Mouse (Mus musculus) midbrain, embryonic 13.5 days (tissue): Measurements from ENCODE around the gene Nsfl1c. TPM values are rescaled to one million over a fixed set of nuclear protein-coding genes. Genes with fewer than 3 reads are reported as not detected.
"Not testable (repeated sequence)": the region's sequence is repeated elsewhere in the genome, so short reads cannot be mapped to it uniquely, and the experiment has no call there.

Source experiments
- ATAC-seq: fragments of 200-750 bp; cut with Nextera tagmentation; 2 replicates; pipeline ENCODE4 v1.8.0; 2017; ENCODE audit warnings: mild to moderate bottlenecking, moderate TSS enrichment, moderate library complexity
- H3K27ac ChIP-seq: fragments of 300-500 bp; sonication (generic); 2 replicates; pipeline ENCODE4 v1.5.1; 2015; ENCODE audit warnings: inconsistent platforms, mild to moderate bottlenecking, moderate library complexity
- H3K27me3 ChIP-seq: fragments of 300-500 bp; sonication (generic); 2 replicates; pipeline ENCODE4 v1.6.1; 2015; ENCODE audit warnings: mild to moderate bottlenecking, inconsistent platforms
- H3K36me3 ChIP-seq: fragments of 300-500 bp; sonication (generic); 2 replicates; pipeline ENCODE4 v1.6.1; 2015; ENCODE audit warnings: mild to moderate bottlenecking, inconsistent platforms
- H3K4me1 ChIP-seq: fragments of 300-500 bp; sonication (generic); replicated peaks from 2 replicates; pipeline ENCODE4 v1.6.1; 2015; ENCODE audit warnings: inconsistent platforms
- H3K4me2 ChIP-seq: fragments of 300-500 bp; sonication (generic); replicated peaks from 2 replicates; pipeline ENCODE4 v1.6.1; 2015; ENCODE audit warnings: moderate library complexity, mild to moderate bottlenecking, inconsistent platforms
- H3K4me3 ChIP-seq: fragments of 300-500 bp; sonication (generic); replicated peaks from 2 replicates; pipeline ENCODE4 v1.5.1; 2015; ENCODE audit warnings: mild to moderate bottlenecking, inconsistent platforms
- H3K9ac ChIP-seq: fragments of 300-500 bp; sonication (generic); replicated peaks from 2 replicates; pipeline ENCODE4 v1.6.1; 2015; ENCODE audit warnings: mild to moderate bottlenecking, inconsistent platforms
- H3K9me3 ChIP-seq: fragments of 300-500 bp; sonication (generic); 2 replicates; pipeline ENCODE4 v1.6.1; 2016; ENCODE audit warnings: mild to moderate bottlenecking, inconsistent platforms
- WGBS: fragments of 180-500 bp; shearing (Covaris S2); methylation state at CpG from one replicate; pipeline ENCODE4 v1.1.7; 2015; 5-methylcytosine and 5-hydroxymethylcytosine counted together
- polyA plus RNA-seq: library from polyadenylated mRNA; unstranded; fragments of >200 nt; fragmentation: Nextera tagmentation; extraction: Ambion mirVana; gene quantifications from 2 replicates; pipeline ENCODE4 v1.2.1, GENCODE M21; 2015

Nsfl1c gene
- 292 and 298 TPM in 2 replicates for polyA plus RNA-seq

- WGBS = under 1% methylated on average over 67 of the region's 73 CpGs
- H3K9ac ChIP-seq = peak within 1 kb of the TSS; percentile 96
- peak; percentile 100 for ATAC-seq
- H3K27me3 ChIP-seq = no peaks in the 10 kb centered on the region
- H3K4me3 ChIP-seq = peak within 1 kb of the TSS; percentile 97
- H3K4me1 ChIP-seq = peaks cover 33% of the 10 kb centered on the region
- H3K9me3 ChIP-seq = no peaks in the 10 kb centered on the region
- H3K27ac ChIP-seq = peak within 1 kb of the TSS; percentile 58; the same call in 1 of the 2 replicates
- peaks cover 20% of the 10 kb centered on the region for H3K36me3 ChIP-seq
- peak within 1 kb of the TSS; percentile 86 for H3K4me2 ChIP-seq
Measured at GRCm38 (mm10) chr2:151494035-151494803, at the start of gene Nsfl1c. TSS of gene Nsfl1c (plus strand) at chr2:151494182.

GRCm38 (mm10) chr2:151476053-151476452 lies 17.9 kb upstream of the Nsfl1c start, which contains the start of gene 4921509C19Rik:
TSS of gene 4921509C19Rik (minus strand) at chr2:151476153.
- H3K4me2 ChIP-seq = not testable (repeated sequence)
- 82% methylated on average over 5 of the region's 5 CpGs for WGBS

GRCm38 (mm10) chr2:151486496-151486895 lies 7.5 kb upstream of the Nsfl1c start:
- H3K4me2 ChIP-seq = no peak overlapping the region
- no peaks in the 10 kb centered on the region for H3K9me3 ChIP-seq

More at GRCm38 (mm10) chr2:151476053-151476452, 17.9 kb upstream of the Nsfl1c start, which contains the start of gene 4921509C19Rik:
- not testable (repeated sequence) for H3K27me3 ChIP-seq, H3K27ac ChIP-seq, H3K9ac ChIP-seq, H3K36me3 ChIP-seq, H3K9me3 ChIP-seq, H3K4me3 ChIP-seq, ATAC-seq, H3K4me1 ChIP-seq

GRCm38 (mm10) chr2:151498358-151498757 lies 4.4 kb downstream of the Nsfl1c start:
- Histone ChIP-seq H3K36me3 (peaks cover 50% of the 10 kb centered on the region), H3K27me3 (no peaks in the 10 kb centered on the region), H3K9ac (no peak overlapping the region), H3K4me2 (no peak overlapping the region), H3K4me3 (no peak overlapping the region), H3K27ac (no peak overlapping the region), H3K4me1 (peaks cover 33% of the 10 kb centered on the region), H3K9me3 (no peaks in the 10 kb centered on the region)
- 48% methylated on average over 3 of the region's 3 CpGs for WGBS
- no peak for ATAC-seq

More at GRCm38 (mm10) chr2:151486496-151486895, 7.5 kb upstream of the Nsfl1c start:
- Histone ChIP-seq H3K36me3 (no peaks in the 10 kb centered on the region), H3K4me3 (no peak overlapping the region), H3K27me3 (no peaks in the 10 kb centered on the region), H3K4me1 (no peaks in the 10 kb centered on the region), H3K27ac (no peak overlapping the region), H3K9ac (no peak overlapping the region)
- no peak for ATAC-seq

GRCm38 (mm10) chr2:151500442-151501007 lies 6.5 kb downstream of the Nsfl1c start:
- Histone ChIP-seq H3K9me3 (no peaks in the 10 kb centered on the region), H3K36me3 (peaks cover 68% of the 10 kb centered on the region), H3K27me3 (no peaks in the 10 kb centered on the region), H3K9ac (no peak overlapping the region), H3K4me1 (peaks cover 23% of the 10 kb centered on the region), H3K27ac (no peak overlapping the region), H3K4me3 (no peak overlapping the region), H3K4me2 (no peak overlapping the region)
- no peak for ATAC-seq
- 98% methylated on average over 6 of the region's 6 CpGs for WGBS

- no peak for ATAC-seq
- H3K36me3 ChIP-seq = peaks cover 83% of the 10 kb centered on the region
- 88% methylated on average over 4 of the region's 4 CpGs for WGBS
- no peaks in the 10 kb centered on the region for H3K27me3 ChIP-seq
- H3K4me1 ChIP-seq = no peaks in the 10 kb centered on the region
- H3K9ac ChIP-seq = no peak overlapping the region
- no peak overlapping the region for H3K27ac ChIP-seq
- H3K4me2 ChIP-seq = no peak overlapping the region
- no peaks in the 10 kb centered on the region for H3K9me3 ChIP-seq
- H3K4me3 ChIP-seq = no peak overlapping the region
Measured at GRCm38 (mm10) chr2:151504226-151504625, 10.2 kb downstream of the Nsfl1c start.

- H3K4me3 ChIP-seq = no peak overlapping the region
- no peaks in the 10 kb centered on the region for H3K9me3 ChIP-seq
- H3K4me1 ChIP-seq = no peaks in the 10 kb centered on the region
- peaks cover 96% of the 10 kb centered on the region for H3K36me3 ChIP-seq
- no peak overlapping the region for H3K4me2 ChIP-seq
- peak; percentile 62; the same call in 1 of the 2 replicates for ATAC-seq
- no peak overlapping the region for H3K9ac ChIP-seq
- H3K27ac ChIP-seq = no peak overlapping the region
- H3K27me3 ChIP-seq = no peaks in the 10 kb centered on the region
Measured at GRCm38 (mm10) chr2:151512199-151512598, 18.2 kb downstream of the Nsfl1c start.

- Histone ChIP-seq H3K27ac (no peak overlapping the region), H3K4me2 (no peak overlapping the region), H3K9me3 (no peaks in the 10 kb centered on the region), H3K36me3 (peaks cover 89% of the 10 kb centered on the region), H3K27me3 (no peaks in the 10 kb centered on the region), H3K4me1 (no peaks in the 10 kb centered on the region), H3K9ac (no peak overlapping the region), H3K4me3 (no peak overlapping the region)
- no peak for ATAC-seq
- WGBS = 88% methylated on average over 3 of the region's 3 CpGs
Measured at GRCm38 (mm10) chr2:151513525-151514285, 19.7 kb downstream of the Nsfl1c start.

- WGBS = 91% methylated on average over 2 of the region's 2 CpGs
- Histone ChIP-seq H3K4me2 (no peak overlapping the region), H3K4me1 (no peaks in the 10 kb centered on the region), H3K27me3 (no peaks in the 10 kb centered on the region), H3K27ac (no peak overlapping the region), H3K4me3 (no peak overlapping the region), H3K9me3 (no peaks in the 10 kb centered on the region), H3K9ac (no peak overlapping the region), H3K36me3 (peaks cover 58% of the 10 kb centered on the region)
- no peak for ATAC-seq
Measured at GRCm38 (mm10) chr2:151519000-151519399, 25.0 kb downstream of the Nsfl1c start.

GRCm38 (mm10) chr2:151524324-151525041 lies 30.5 kb downstream of the Nsfl1c start:
- Histone ChIP-seq H3K9ac (no peak overlapping the region), H3K36me3 (peaks cover 29% of the 10 kb centered on the region), H3K4me2 (no peak overlapping the region), H3K9me3 (no peaks in the 10 kb centered on the region), H3K4me3 (no peak overlapping the region), H3K27ac (no peak overlapping the region), H3K4me1 (no peaks in the 10 kb centered on the region), H3K27me3 (no peaks in the 10 kb centered on the region)
- 74% methylated on average over 4 of the region's 4 CpGs for WGBS
- no peak for ATAC-seq

- no peak overlapping the region for H3K9ac ChIP-seq
- H3K4me2 ChIP-seq = no peak overlapping the region
- WGBS = 80% methylated on average over 2 of the region's 2 CpGs
- H3K4me1 ChIP-seq = no peaks in the 10 kb centered on the region
- H3K27me3 ChIP-seq = no peaks in the 10 kb centered on the region
- H3K36me3 ChIP-seq = peaks cover 21% of the 10 kb centered on the region
- H3K4me3 ChIP-seq = no peak overlapping the region
- no peaks in the 10 kb centered on the region for H3K9me3 ChIP-seq
- ATAC-seq = no peak
- H3K27ac ChIP-seq = no peak overlapping the region
Measured at GRCm38 (mm10) chr2:151525520-151525919, 31.5 kb downstream of the Nsfl1c start.
